Comparison of ENCODE assay signal across 16 mouse cellular contexts in genomic region chr3:156710693-156711092, GRCm38 (mm10).
DNase-seq lines count a peak whose midpoint lies in the region; ATAC-seq lines count a peak whose summit lies in the region.
"Had no signal": no experiment of that assay in that cellular context is flagged by ENCODE, and none has a peak within 500 bp of the region (broad histone marks: within the 10 kb centered on the region; RNA-seq: fewer than 3 reads in every experiment).

No protein-coding gene starts in this region.

- DNase-seq in frontal cortex, postnatal 10 days (ENCODE audit: low spot score in 2 of 2), result no peak
- no peak for DNase-seq in kidney, adult 9 months
- DNase-seq in cerebellum, adult 11-12 months, result peak; percentile 76
- DNase-seq in cerebellum, postnatal 25 days, result peak; percentile 69 to 75
- no peak for DNase-seq in adrenal gland, adult 2 months
- DNase-seq: heart, adult 11 months; layer of hippocampus, postnatal 36 days; liver; lung, adult 2 months; right cerebral cortex, postnatal 4 days; thymus, postnatal 14 days had no signal

- H3K27me3 ChIP-seq in kidney, embryonic 16.5 days (ENCODE audit: insufficient read depth, low read length), result no peaks in the 10 kb centered on the region
- H3K27me3 ChIP-seq: forebrain, embryonic 15.5 days had no signal

- H3K27ac ChIP-seq in kidney, embryonic 16.5 days (ENCODE audit: low read length), result no peak overlapping the region
- H3K27ac ChIP-seq: forebrain, embryonic 15.5 days had no signal

- ATAC-seq in frontal cortex, adult (ENCODE audit: low TSS enrichment), result 0 out of 2 replicates have a peak, but pooled peaks have one; percentile 24
- peak; percentile 42; the same call in 1 of the 2 replicates for ATAC-seq in kidney, embryonic 16.5 days (ENCODE audit: low FRiP score, low TSS enrichment)
- no peak for ATAC-seq in megakaryocyte-erythroid progenitor cell, adult 5-6 weeks (replicated peaks; ENCODE audit: low FRiP score, low TSS enrichment, poor library complexity, severe bottlenecking)
- ATAC-seq: forebrain, embryonic 15.5 days had no signal

- H3K4me3 ChIP-seq in kidney, embryonic 16.5 days (ENCODE audit: low read length), result no peak overlapping the region
- H3K4me3 ChIP-seq: erythroblast, embryonic 14.5 days; forebrain, embryonic 15.5 days had no signal

- H3K9ac ChIP-seq in kidney, embryonic 16.5 days (replicated peaks; ENCODE audit: low read length), result no peak overlapping the region
- H3K9ac ChIP-seq: forebrain, embryonic 15.5 days had no signal

- H3K36me3 ChIP-seq in kidney, embryonic 16.5 days (ENCODE audit: insufficient read depth, low read length), result no peaks in the 10 kb centered on the region
- H3K36me3 ChIP-seq: forebrain, embryonic 15.5 days had no signal

- H3K4me2 ChIP-seq in kidney, embryonic 16.5 days (replicated peaks; ENCODE audit: low read depth, low read length), result no peak overlapping the region
- H3K4me2 ChIP-seq: forebrain, embryonic 15.5 days had no signal

- no peaks in the 10 kb centered on the region for H3K9me3 ChIP-seq in kidney, embryonic 16.5 days (ENCODE audit: low read length)
- H3K9me3 ChIP-seq: forebrain, embryonic 15.5 days had no signal

- no peaks in the 10 kb centered on the region for H3K4me1 ChIP-seq in kidney, embryonic 16.5 days (ENCODE audit: insufficient read depth, low read length)
- H3K4me1 ChIP-seq: forebrain, embryonic 15.5 days had no signal

- 65% methylated on average over 4 of the region's 4 CpGs for WGBS in kidney, embryonic 16.5 days

Comparison
In these comparisons a context has a peak if more than half of its experiments do, and no peak if none do; other contexts are left out.
1. DNase-seq: peak in cerebellum, adult 11-12 months (single experiment) and cerebellum, postnatal 25 days (2 of 2); none in frontal cortex, postnatal 10 days (0 of 2), kidney, adult 9 months (single experiment) and adrenal gland, adult 2 months (single experiment).